Mouse (Mus musculus): Measurements from ENCODE around the gene Ache. TPM values are rescaled to one million over a fixed set of nuclear protein-coding genes. Genes with fewer than 3 reads are reported as not detected.

The Ache gene
- total RNA-seq, 2 experiments from 2014 or later = 55.2 to 69.6 TPM

GRCm38 (mm10) chr5:137294744-137295093 is 7.4 kb downstream of the Ache start:
- ATAC-seq (replicated peaks; ENCODE audit: low FRiP score, poor library complexity, severe bottlenecking) = peak; percentile 3; the same call in 1 of the 2 replicates

GRCm38 (mm10) chr5:137295296-137295695 is 8.0 kb downstream of the Ache start:
- ATAC-seq (replicated peaks; ENCODE audit: low FRiP score, poor library complexity, severe bottlenecking) = no peak

- ATAC-seq (replicated peaks; ENCODE audit: low FRiP score, poor library complexity, severe bottlenecking) = no peak
Measured at GRCm38 (mm10) chr5:137295712-137296111, 8.4 kb downstream of the Ache start.

GRCm38 (mm10) chr5:137297126-137297525 is 9.8 kb downstream of the Ache start:
- no peak for ATAC-seq (replicated peaks; ENCODE audit: low FRiP score, poor library complexity, severe bottlenecking)

- ATAC-seq (replicated peaks; ENCODE audit: low FRiP score, poor library complexity, severe bottlenecking) = no peak
Measured at GRCm38 (mm10) chr5:137299240-137299639, 11.9 kb downstream of the Ache start.

GRCm38 (mm10) chr5:137301253-137301652 is 13.9 kb downstream of the Ache start:
- no peak for ATAC-seq (replicated peaks; ENCODE audit: low FRiP score, poor library complexity, severe bottlenecking)

DNA sequence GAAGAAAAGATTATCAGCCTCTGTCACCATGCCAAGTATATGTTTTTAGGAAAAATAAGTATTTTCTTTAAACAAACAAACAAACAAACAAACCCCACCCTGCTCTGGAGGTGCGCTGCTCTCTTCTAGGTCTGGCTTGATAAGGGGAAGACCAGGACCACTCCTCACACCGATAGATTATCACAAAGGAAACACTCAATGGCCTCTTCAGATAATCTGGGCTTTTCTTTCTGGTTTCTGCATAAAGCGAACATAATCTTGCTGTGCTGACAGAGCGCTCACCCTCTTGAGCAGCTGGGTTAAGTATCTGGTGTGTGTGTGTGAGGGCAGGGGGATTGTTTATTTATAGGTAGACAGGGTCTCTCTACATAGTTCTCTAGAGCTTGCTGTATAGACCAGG is 16.3 kb downstream of the Ache start:
- no peak for ATAC-seq (replicated peaks; ENCODE audit: low FRiP score, poor library complexity, severe bottlenecking)

DNA sequence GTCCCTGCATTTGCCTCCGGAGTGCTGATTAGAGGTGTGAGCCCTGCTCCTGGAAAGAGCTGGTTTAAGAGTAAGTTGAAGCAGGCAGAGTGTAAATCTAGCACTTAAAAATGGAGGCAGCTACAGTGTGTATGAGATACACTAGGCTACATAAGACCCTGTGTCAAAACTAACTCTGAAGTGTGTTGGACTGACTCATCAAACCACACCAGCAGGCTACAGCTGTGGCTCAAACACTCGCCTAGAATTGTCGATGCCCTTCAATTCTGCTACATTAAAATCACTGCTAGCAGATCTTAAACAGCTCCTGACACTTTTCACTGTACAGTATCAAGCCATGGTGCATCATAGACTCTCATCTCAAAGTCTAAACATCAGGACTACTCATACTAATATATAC is 16.8 kb downstream of the Ache start:
- ATAC-seq (replicated peaks; ENCODE audit: low FRiP score, poor library complexity, severe bottlenecking) = no peak

- no peak for ATAC-seq (replicated peaks; ENCODE audit: low FRiP score, poor library complexity, severe bottlenecking)
Measured at GRCm38 (mm10) chr5:137304816-137305215, 17.5 kb downstream of the Ache start.

- ATAC-seq (replicated peaks; ENCODE audit: low FRiP score, poor library complexity, severe bottlenecking) = no peak
Measured at GRCm38 (mm10) chr5:137305822-137306221, 18.5 kb downstream of the Ache start.

GRCm38 (mm10) chr5:137306439-137307005 is 19.2 kb downstream of the Ache start:
- no peak for ATAC-seq (replicated peaks; ENCODE audit: low FRiP score, poor library complexity, severe bottlenecking)

DNA sequence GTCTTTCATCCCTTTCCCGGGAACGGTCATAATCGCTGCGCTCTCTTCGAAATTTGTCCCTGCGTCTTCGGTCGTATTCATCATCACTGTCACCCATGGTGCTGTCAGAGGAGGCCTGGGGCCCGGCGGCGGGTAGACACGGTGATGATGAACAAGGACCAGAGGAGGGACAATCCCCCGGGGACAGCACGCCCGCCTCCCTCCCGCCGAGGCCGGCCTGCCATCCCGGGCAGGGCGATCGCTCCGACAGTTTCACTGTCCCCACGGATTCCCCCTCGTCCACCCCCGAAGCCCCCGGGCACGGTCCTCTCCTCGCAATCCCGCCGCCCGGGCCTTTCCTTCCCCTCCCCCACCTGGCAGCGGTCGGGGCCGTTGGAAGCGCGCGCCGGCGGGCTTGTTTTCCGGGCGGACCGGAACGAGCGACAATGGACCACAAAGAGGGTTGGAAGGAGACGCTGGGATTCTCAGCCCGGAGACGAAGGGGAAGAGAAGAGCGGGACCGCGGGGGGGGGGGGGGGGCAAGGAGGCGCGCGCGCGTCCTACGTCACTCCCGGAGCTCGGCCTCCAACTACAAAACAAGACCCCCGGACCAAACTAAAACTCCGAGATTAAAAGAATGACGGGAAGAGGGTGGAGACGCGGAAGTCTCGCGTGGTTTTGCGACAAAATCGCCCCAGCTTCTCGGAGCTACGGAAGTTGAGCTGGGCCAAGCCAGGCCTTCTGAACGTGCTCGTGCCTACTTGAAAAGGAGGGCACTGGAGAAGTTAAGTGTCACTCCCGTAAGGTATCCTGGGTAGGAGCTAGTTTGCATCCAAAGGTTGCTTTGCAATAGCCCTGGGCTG is 20.0 kb downstream of the Ache start, which contains the start of gene Srrt:
Srrt (minus strand) TSS at position 604 of the 842 bp plus-strand sequence.
- ATAC-seq (replicated peaks; ENCODE audit: low FRiP score, poor library complexity, severe bottlenecking) = peak; percentile 89

- ATAC-seq (replicated peaks; ENCODE audit: low FRiP score, poor library complexity, severe bottlenecking) = no peak
Measured at GRCm38 (mm10) chr5:137308356-137308755, 21.0 kb downstream of the Ache start.

DNA sequence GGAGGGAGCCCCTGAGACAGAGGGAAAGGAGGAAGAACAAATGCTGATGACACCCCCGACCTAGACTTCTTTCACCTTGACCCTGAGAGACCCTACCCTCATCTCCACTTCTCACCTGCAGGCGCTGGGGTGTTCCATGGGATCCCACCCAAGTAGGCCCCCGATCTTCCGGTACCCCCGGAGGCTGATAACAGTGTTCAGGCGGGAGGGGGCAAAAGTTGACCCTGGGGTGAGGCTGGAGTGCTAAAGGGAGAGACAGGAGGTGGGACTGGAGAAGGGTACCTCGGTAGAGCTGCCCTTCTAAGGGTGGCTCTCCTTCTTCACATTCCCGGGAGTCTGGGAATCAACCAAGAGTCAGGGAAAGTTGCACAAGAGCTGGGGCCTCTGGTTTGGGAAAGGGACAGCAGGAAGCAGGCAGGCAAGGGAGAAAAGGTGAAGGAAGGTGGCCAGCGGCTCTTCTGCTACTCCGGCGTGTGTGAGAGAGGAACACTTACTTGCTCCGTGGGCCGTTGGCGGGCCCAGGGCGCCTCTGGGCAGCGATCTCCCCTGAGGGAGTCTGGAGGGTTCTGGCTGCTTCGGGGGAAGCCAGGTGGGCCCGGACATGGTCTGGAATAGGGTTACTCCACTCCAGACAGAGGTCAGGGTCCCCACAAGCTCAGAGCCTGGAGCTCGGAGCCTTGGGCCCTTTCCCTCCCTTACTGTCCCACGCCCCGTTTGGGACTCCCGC is 26.3 kb downstream of the Ache start:
- 0 out of 2 replicates have a peak, but pooled peaks have one; percentile 6 for ATAC-seq (replicated peaks; ENCODE audit: low FRiP score, poor library complexity, severe bottlenecking)

- ATAC-seq (replicated peaks; ENCODE audit: low FRiP score, poor library complexity, severe bottlenecking) = peak; percentile 32; the same call in 1 of the 2 replicates
Measured at GRCm38 (mm10) chr5:137314193-137315083, 27.1 kb downstream of the Ache start, which contains the start of gene Trip6. Trip6 (minus strand) TSS chr5:137314404.

GRCm38 (mm10) chr5:137315084-137315903 is 28.0 kb downstream of the Ache start:
- ATAC-seq (replicated peaks; ENCODE audit: low FRiP score, poor library complexity, severe bottlenecking) = peak; percentile 73

- 0 out of 2 replicates have a peak, but pooled peaks have one; percentile 21 for ATAC-seq (replicated peaks; ENCODE audit: low FRiP score, poor library complexity, severe bottlenecking)
Measured at GRCm38 (mm10) chr5:137317361-137317760, 30.0 kb downstream of the Ache start.

- ATAC-seq (replicated peaks; ENCODE audit: low FRiP score, poor library complexity, severe bottlenecking) = no peak
Measured at GRCm38 (mm10) chr5:137318570-137318969, 31.3 kb downstream of the Ache start.

DNA sequence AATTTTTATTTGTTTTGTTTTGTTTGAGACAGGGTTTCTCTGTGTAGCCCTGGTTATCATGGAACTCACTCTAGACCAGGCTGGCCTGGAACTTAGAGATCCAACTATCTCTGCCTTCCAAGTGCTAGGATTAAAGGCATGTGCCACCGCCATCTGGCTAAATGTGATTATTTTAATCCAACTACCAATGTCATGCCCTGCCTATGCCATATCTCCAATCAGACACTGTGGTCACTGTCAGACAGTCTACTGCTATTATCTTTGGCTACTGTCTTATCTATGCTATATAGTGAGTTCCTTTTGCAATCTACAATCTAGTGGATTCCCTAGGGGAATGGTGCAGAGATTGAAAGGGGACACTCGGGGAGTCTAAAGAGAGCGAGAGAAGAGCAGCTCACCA is 33.7 kb downstream of the Ache start:
- ATAC-seq (replicated peaks; ENCODE audit: low FRiP score, poor library complexity, severe bottlenecking) = no peak
